Mouse (Mus musculus) midbrain, embryonic 14.5 days (tissue): Measurements from ENCODE around the gene Tle4. TPM values are rescaled to one million over a fixed set of nuclear protein-coding genes. Genes with fewer than 3 reads are reported as not detected.
A peak's percentile ranks its signal among the peaks of the same experiment; 100 is the strongest.
"Not testable (repeated sequence)": the region's sequence is repeated elsewhere in the genome, so short reads cannot be mapped to it uniquely, and the experiment has no call there.

Source experiments
- ATAC-seq: fragments of 200-750 bp; cut with Nextera tagmentation; 2 replicates; pipeline ENCODE4 v1.8.0; 2017; ENCODE audit warnings: moderate number of reproducible peaks, moderate library complexity; ENCODE audit not compliant: low FRiP score, low TSS enrichment
- DNase-seq: peaks from one replicate; pipeline ENCODE4 v3.0.0-alpha.2; 2015
- H3K27ac ChIP-seq: fragments of 300-500 bp; sonication (generic); replicated peaks from 2 replicates; pipeline ENCODE4 v1.5.1; 2014; ENCODE audit warnings: mild to moderate bottlenecking, low read depth, low read length, moderate library complexity
- H3K27me3 ChIP-seq: fragments of 300-500 bp; sonication (generic); 2 replicates; pipeline ENCODE4 v1.6.1; 2014; ENCODE audit warnings: low read length, control low read depth, mixed read lengths; ENCODE audit not compliant: control insufficient read depth, insufficient read depth
- H3K36me3 ChIP-seq: fragments of 300-500 bp; sonication (generic); 2 replicates; pipeline ENCODE4 v1.6.1; 2014; ENCODE audit warnings: low read length, control low read depth; ENCODE audit not compliant: control insufficient read depth, insufficient read depth
- H3K4me1 ChIP-seq: fragments of 300-500 bp; sonication (generic); 2 replicates; pipeline ENCODE4 v1.6.1; 2014; ENCODE audit warnings: mild to moderate bottlenecking, antibody characterized with exemption, low read length, control low read depth; ENCODE audit not compliant: control insufficient read depth, insufficient read depth
- H3K4me2 ChIP-seq: fragments of 300-500 bp; sonication (generic); 2 replicates; pipeline ENCODE4 v1.6.1; 2014; ENCODE audit warnings: mild to moderate bottlenecking, low read length, moderate library complexity
- H3K4me3 ChIP-seq: fragments of 300-500 bp; sonication (generic); replicated peaks from 2 replicates; pipeline ENCODE4 v1.5.1; 2014; ENCODE audit warnings: low read depth, low read length
- H3K9ac ChIP-seq: fragments of 300-500 bp; sonication (generic); replicated peaks from 2 replicates; pipeline ENCODE4 v1.6.1; 2014; ENCODE audit warnings: mild to moderate bottlenecking, low read length, moderate library complexity
- H3K9me3 ChIP-seq: fragments of 300-500 bp; sonication (generic); 2 replicates; pipeline ENCODE4 v1.6.1; 2016; ENCODE audit warnings: low read length, control low read depth, mixed read lengths; ENCODE audit not compliant: control insufficient read depth
- WGBS: fragments of 180-500 bp; shearing (Covaris S2); extraction: QIAGEN DNeasy Blood & Tissue Kit; methylation state at CpG from one replicate; pipeline ENCODE4 v1.1.7; 2014; 5-methylcytosine and 5-hydroxymethylcytosine counted together
- polyA plus RNA-seq: library from polyadenylated mRNA; unstranded; fragments of >200 nt; fragmentation: Nextera tagmentation; extraction: Ambion mirVana; gene quantifications from 2 replicates; pipeline ENCODE4 v1.2.1, GENCODE M21; 2014

Gene Tle4
- polyA plus RNA-seq: 34.5 and 39.6 TPM in 2 replicates

- ATAC-seq: peak; percentile 96
- under 1% methylated on average over 71 of the region's 71 CpGs for WGBS
- peak within 1 kb of the TSS; percentile 72 for H3K4me2 ChIP-seq
- peak within 1 kb of the TSS; percentile 93 for H3K9ac ChIP-seq
- H3K27me3 ChIP-seq: peaks cover 9% of the 10 kb centered on the region
- DNase-seq: peak; percentile 100
- peak within 1 kb of the TSS; percentile 95 for H3K27ac ChIP-seq
- no peaks in the 10 kb centered on the region for H3K36me3 ChIP-seq
- no peaks in the 10 kb centered on the region for H3K9me3 ChIP-seq
- H3K4me3 ChIP-seq: peak within 1 kb of the TSS; percentile 79
- peaks cover 25% of the 10 kb centered on the region for H3K4me1 ChIP-seq
Observed at GRCm38 (mm10) chr19:14597917-14598689, at the start of gene Tle4. Tle4 (minus strand) TSS chr19:14598051.

DNA sequence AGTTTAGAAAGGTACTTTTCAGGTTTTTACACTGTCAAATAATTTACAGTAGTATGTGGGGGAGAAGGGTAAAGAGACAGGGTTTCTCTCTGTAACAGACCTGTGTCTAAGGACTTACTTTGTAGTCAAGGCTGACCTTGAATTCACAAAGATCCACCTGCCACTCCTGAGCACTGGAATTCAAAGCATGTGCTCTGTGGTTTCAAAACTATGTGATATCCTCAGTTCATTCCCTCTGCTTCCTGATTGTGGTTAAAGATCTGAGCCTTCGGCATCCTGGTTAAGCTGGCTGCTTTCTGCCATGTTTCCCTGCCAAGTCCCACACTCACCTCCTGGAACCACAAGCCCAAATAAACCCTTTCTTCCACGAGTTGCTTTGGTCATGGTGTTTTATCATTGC is 47.8 kb upstream of the Tle4 start:
- H3K27me3 ChIP-seq: no peaks in the 10 kb centered on the region
- no peaks in the 10 kb centered on the region for H3K4me1 ChIP-seq
- H3K9ac ChIP-seq: no peak overlapping the region
- ATAC-seq (no peak), DNase-seq (no peak)
- WGBS: 80% methylated on average over 2 of the region's 2 CpGs
- H3K9me3 ChIP-seq: no peaks in the 10 kb centered on the region
- no peak overlapping the region for H3K4me3 ChIP-seq
- no peak overlapping the region for H3K4me2 ChIP-seq
- no peak overlapping the region for H3K27ac ChIP-seq
- no peaks in the 10 kb centered on the region for H3K36me3 ChIP-seq

GRCm38 (mm10) chr19:14644756-14645155 is 46.9 kb upstream of the Tle4 start:
- ATAC-seq: no peak
- Histone ChIP-seq H3K9me3 (no peaks in the 10 kb centered on the region), H3K27ac (no peak overlapping the region), H3K9ac (no peak overlapping the region), H3K4me2 (no peak overlapping the region), H3K4me1 (no peaks in the 10 kb centered on the region), H3K27me3 (no peaks in the 10 kb centered on the region), H3K4me3 (no peak overlapping the region), H3K36me3 (no peaks in the 10 kb centered on the region)
- WGBS: 82% methylated on average over 3 of the region's 3 CpGs
- DNase-seq: no peak

DNA sequence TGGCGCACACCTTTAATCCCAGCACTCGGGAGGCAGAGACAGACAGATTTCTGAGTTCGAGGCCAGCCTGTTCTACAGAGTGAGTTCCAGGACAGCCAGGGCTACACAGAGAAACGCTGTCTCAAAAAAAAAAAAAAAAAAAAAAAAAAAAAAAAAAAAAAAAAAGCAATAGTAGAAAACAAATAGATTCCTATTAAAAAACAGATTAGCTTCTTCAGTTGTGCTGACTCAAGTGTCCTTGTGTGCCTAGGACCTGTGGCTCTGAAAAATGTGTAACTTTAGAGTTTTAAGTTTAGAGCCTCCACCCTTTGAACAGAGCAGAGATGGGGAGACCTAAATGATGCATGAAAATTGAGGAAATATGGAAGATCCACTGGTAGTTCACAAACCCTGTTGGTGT is 45.2 kb upstream of the Tle4 start:
- ATAC-seq, DNase-seq, H3K27ac ChIP-seq, H3K4me2 ChIP-seq, H3K9ac ChIP-seq, H3K4me1 ChIP-seq, H3K36me3 ChIP-seq, H3K27me3 ChIP-seq, H3K9me3 ChIP-seq, H3K4me3 ChIP-seq: not testable (repeated sequence)
- 93% methylated on average over 4 of the region's 4 CpGs for WGBS

- WGBS: 89% methylated on average over 10 of the region's 10 CpGs
- no peaks in the 10 kb centered on the region for H3K27me3 ChIP-seq
- H3K4me2 ChIP-seq: no peak overlapping the region
- DNase-seq: no peak
- H3K4me1 ChIP-seq: no peaks in the 10 kb centered on the region
- no peak for ATAC-seq
- no peaks in the 10 kb centered on the region for H3K9me3 ChIP-seq
- H3K36me3 ChIP-seq: no peaks in the 10 kb centered on the region
- H3K4me3 ChIP-seq: no peak overlapping the region
- H3K27ac ChIP-seq: no peak overlapping the region
- no peak overlapping the region for H3K9ac ChIP-seq
Observed at GRCm38 (mm10) chr19:14642663-14643062, 44.8 kb upstream of the Tle4 start.

- no peaks in the 10 kb centered on the region for H3K36me3 ChIP-seq
- H3K27ac ChIP-seq: no peak overlapping the region
- no peak overlapping the region for H3K4me3 ChIP-seq
- no peak for ATAC-seq
- no peak overlapping the region for H3K9ac ChIP-seq
- 68% methylated on average over 10 of the region's 10 CpGs for WGBS
- no peak overlapping the region for H3K4me2 ChIP-seq
- peaks cover 5% of the 10 kb centered on the region; the same call in 1 of the 2 replicates for H3K9me3 ChIP-seq
- H3K27me3 ChIP-seq: no peaks in the 10 kb centered on the region
- no peak for DNase-seq
- no peaks in the 10 kb centered on the region for H3K4me1 ChIP-seq
Observed at GRCm38 (mm10) chr19:14635213-14635928, 37.5 kb upstream of the Tle4 start.

GRCm38 (mm10) chr19:14623355-14623754 is 25.5 kb upstream of the Tle4 start:
- H3K4me1 ChIP-seq: no peaks in the 10 kb centered on the region
- no peak overlapping the region for H3K9ac ChIP-seq
- no peaks in the 10 kb centered on the region for H3K9me3 ChIP-seq
- H3K36me3 ChIP-seq: no peaks in the 10 kb centered on the region
- 54% methylated on average over 4 of the region's 4 CpGs for WGBS
- H3K27me3 ChIP-seq: no peaks in the 10 kb centered on the region
- DNase-seq (no peak), ATAC-seq (no peak)
- no peak overlapping the region for H3K4me2 ChIP-seq
- no peak overlapping the region for H3K4me3 ChIP-seq
- H3K27ac ChIP-seq: no peak overlapping the region

- no peak for ATAC-seq
- Histone ChIP-seq H3K9me3 (no peaks in the 10 kb centered on the region), H3K4me3 (no peak overlapping the region), H3K36me3 (no peaks in the 10 kb centered on the region), H3K4me1 (no peaks in the 10 kb centered on the region), H3K27me3 (no peaks in the 10 kb centered on the region), H3K9ac (no peak overlapping the region), H3K4me2 (no peak overlapping the region), H3K27ac (no peak overlapping the region)
- DNase-seq: no peak
- WGBS: 92% methylated on average over 1 of the region's 1 CpGs
Observed at GRCm38 (mm10) chr19:14620534-14620933, 22.7 kb upstream of the Tle4 start.

- Histone ChIP-seq H3K36me3 (no peaks in the 10 kb centered on the region), H3K27me3 (no peaks in the 10 kb centered on the region), H3K4me2 (no peak overlapping the region), H3K4me3 (no peak overlapping the region), H3K9ac (no peak overlapping the region), H3K9me3 (no peaks in the 10 kb centered on the region), H3K4me1 (no peaks in the 10 kb centered on the region), H3K27ac (no peak overlapping the region)
- no peak for ATAC-seq
- DNase-seq: no peak
Observed at GRCm38 (mm10) chr19:14619814-14620213, 22.0 kb upstream of the Tle4 start.
